Mouse (Mus musculus): ENCODE results near the gene Efna5. TPM values are rescaled to one million over a fixed set of nuclear protein-coding genes. Genes with fewer than 3 reads are reported as not detected.

Gene Efna5
- polyA plus RNA-seq, 1 experiment from 2014 or later, result 18.6 TPM

DNA sequence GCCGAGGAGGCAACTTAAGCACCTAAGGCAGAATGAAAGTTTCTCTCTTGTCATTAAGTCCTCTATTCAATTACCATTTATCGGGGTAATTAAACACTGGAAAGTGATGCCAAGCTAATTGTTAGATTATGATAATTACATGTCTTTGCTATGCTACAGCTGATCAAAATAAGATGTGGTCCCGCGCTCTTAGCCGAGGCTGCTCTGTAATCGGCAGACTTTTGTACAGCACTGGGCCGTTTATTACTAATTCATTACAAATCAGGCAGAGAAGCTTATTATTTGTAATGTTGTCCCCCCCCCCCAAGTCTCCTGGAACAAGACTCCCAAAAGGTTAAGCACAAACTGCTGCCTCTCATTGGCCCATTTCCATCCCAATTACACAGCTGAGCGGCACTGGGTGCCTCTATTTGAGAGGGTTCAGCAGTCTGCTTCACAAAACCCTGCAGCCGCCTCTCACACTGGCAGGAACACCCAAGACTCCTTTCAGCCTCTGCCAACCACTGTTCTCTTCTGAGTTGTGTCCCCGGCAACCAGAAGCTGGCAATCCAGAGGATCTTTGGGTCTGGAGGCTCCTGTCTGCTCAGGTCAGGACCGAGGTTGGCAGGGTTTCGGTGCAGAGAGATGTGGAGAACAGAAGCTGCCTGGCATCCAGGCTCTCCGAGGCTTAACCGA, 221.5 kb downstream of the Efna5 start:
- no peak for DNase-seq (ENCODE audit: low read depth, low spot score)
- CTCF ChIA-PET, result interaction anchor here (1.4 kb wide), 1 partner anchor 9 kb away, joined by 3 read pairs; no protein-coding TSS in a partner anchor
- POLR2A ChIA-PET, result no interaction called here
- in situ Hi-C loops (cut with MboI; ENCODE audit: low pct_unique_long_range_greater_than_20kb), result no loop called here
- no peak for TF ChIP-seq CTCF (IDR thresholded peaks at IDR 0.05)
- no peak for ATAC-seq
- no peaks in the 10 kb centered on the region for H3K27me3 ChIP-seq

DNA sequence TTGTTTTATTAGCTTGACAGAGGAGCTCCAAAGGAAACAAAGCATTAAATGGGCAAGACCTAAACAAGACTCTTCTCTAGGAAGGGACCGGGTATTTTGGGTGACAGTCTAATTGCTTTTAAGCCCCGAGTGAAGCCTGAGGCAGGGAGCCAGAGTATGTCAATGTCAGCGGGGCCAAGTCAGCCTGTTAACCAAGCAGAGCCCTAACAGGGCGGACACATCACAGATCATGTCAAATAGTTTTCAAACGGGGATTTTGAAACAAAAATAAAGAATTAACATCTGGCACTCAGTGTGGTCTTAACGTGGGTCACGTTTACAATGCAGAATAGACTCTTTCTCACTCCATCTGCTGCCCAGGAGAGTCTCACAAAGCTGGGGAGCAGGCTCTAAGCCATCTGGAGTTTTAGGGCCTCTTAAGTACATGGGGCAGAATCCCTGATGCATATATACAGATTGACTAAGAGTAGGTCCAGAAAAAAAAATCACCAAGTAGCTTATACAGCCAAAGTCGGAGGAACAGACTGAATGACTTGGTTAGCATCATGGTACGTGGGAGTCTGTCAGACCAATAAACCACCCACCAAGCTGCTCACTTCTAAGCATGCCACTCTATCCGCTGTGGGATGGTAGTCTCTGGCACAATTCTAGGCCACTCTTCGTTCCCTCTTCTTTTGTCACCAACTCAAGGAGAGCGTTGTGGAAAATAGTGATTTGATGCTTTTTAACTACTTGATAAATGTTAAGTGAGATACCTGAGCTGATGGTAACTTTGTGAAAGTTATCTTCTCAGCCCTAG, 223.1 kb downstream of the Efna5 start:
- no peak for TF ChIP-seq CTCF (IDR thresholded peaks at IDR 0.05)
- DNase-seq (ENCODE audit: low read depth, low spot score) (no peak), ATAC-seq (no peak)
- CTCF ChIA-PET, result interaction anchor here (0.8 kb wide), 1 partner anchor 11 kb away, joined by 3 read pairs; no protein-coding TSS in a partner anchor
- POLR2A ChIA-PET, result interaction anchor here (0.6 to 0.7 kb wide), 3 partner anchors 17 to 161 kb away, joined by 3 to 4 read pairs (median 4); no protein-coding TSS in a partner anchor
- in situ Hi-C loops (cut with MboI; ENCODE audit: low pct_unique_long_range_greater_than_20kb), result no loop called here
- H3K27me3 ChIP-seq, result no peaks in the 10 kb centered on the region

DNA sequence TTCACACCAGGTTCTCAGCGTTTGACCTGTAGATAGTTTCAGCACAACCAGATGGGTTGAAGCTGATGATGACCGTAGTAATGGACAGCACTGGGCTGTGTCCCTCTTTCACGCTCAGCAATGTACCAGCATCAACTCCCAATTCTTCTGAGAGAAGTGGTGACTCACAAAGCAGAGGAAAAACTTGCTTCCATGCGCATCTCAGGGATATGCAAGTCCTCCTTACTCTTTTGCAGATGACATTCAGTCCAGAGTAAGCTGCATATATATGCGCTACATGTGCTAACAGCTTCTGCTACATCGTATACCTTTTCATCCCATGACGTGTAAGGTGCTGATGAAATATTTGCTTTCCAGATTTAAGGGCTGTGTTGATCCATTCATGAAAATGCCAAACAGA, 224.1 kb downstream of the Efna5 start:
- in situ Hi-C loops (cut with MboI; ENCODE audit: low pct_unique_long_range_greater_than_20kb), result no loop called here
- POLR2A ChIA-PET, result no interaction called here

DNA sequence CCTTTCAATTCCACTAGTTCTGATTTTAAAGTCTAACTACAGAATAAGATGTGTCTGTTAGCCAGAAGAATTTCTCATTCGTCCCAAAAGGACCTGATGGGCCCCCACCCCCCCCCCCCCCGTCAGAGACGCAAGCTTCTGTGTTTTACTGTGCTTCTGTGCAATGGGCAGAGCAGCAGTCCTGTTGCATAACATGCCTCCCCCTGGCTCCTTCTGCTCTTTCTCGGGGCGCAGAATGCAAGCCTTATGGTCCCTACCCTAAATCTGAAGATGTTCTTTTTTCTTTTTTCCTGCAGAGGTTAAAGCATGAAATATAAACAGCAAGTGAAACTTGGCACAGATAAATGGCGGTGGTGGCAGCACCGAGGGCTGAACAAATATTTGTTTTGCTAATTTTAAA, 224.5 kb downstream of the Efna5 start:
- ChIA-PET CTCF (interaction anchor here (1.6 kb wide), 1 partner anchor 11 kb away, joined by 3 read pairs; no protein-coding TSS in a partner anchor), POLR2A (no interaction called here)
- H3K27me3 ChIP-seq, result no peaks in the 10 kb centered on the region
- in situ Hi-C loops (cut with MboI; ENCODE audit: low pct_unique_long_range_greater_than_20kb), result no loop called here
- no peak for TF ChIP-seq CTCF (IDR thresholded peaks at IDR 0.05)
- DNase-seq (ENCODE audit: low read depth, low spot score), result no peak
- ATAC-seq, result no peak

More for the DNA sequence above, 224.1 kb downstream of the Efna5 start:
- DNase-seq (ENCODE audit: low read depth, low spot score) (no peak), ATAC-seq (no peak)
- CTCF ChIA-PET, result interaction anchor here (1.6 kb wide), 1 partner anchor 10 kb away, joined by 3 read pairs; no protein-coding TSS in a partner anchor
- TF ChIP-seq CTCF (IDR thresholded peaks at IDR 0.05), result no peak
- H3K27me3 ChIP-seq, result no peaks in the 10 kb centered on the region

DNA sequence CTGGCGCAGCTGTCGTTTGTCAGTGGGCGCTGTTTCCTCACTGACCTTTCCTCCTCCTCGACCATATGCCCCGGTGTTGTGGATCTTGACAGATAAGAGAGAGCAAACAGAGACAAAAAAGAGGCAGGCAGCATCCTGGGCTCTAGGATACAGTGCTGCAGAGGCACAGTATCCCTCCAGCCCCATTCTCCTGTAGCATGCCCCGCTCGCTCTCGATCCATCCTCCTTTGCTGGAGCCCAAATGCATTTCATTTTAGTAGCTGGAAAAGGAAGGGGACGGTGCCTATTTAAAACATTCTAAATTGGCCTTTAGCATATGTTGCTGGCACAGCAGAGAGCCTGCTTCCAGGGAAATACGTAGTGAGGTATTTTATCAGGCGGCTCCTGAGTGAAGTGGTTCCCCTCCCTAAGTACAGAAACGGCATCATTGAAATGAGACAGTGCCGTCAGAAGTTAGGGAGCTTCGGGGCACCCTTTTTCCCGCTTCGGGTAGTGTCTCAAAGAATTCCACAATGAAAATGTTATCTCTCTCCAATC, 225.2 kb downstream of the Efna5 start:
- no peak for TF ChIP-seq CTCF (IDR thresholded peaks at IDR 0.05)
- in situ Hi-C loops (cut with MboI; ENCODE audit: low pct_unique_long_range_greater_than_20kb), result no loop called here
- CTCF ChIA-PET, result interaction anchor here (1.6 kb wide), 2 partner anchors 11 to 20 kb away, joined by 3 to 6 read pairs; no protein-coding TSS in a partner anchor

DNA sequence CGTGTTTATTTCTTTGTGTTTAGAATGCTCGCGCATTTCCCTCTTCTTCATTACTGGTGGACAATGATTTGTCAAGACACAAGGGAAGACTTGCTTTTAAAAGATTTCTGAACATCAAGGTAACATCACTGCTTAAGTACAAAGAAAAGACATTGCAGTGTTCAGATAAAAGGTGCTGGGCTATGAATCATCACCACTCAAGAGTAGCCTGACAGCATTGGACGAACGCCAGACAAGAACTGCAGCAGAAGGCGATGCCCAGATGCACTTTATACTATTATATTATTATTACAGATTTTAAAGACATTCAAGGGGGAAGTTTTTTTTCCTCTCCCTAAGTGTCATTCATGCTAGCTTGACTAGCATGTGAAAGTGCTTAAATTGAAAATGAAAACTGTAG, 228.7 kb downstream of the Efna5 start:
- TF ChIP-seq CTCF (IDR thresholded peaks at IDR 0.05), result no peak
- POLR2A ChIA-PET, result no interaction called here
- in situ Hi-C loops (cut with MboI; ENCODE audit: low pct_unique_long_range_greater_than_20kb), result no loop called here
- ATAC-seq (no peak), DNase-seq (ENCODE audit: low read depth, low spot score) (no peak)
- H3K27me3 ChIP-seq, result no peaks in the 10 kb centered on the region
- CTCF ChIA-PET, result no interaction called here

More for the DNA sequence above, 225.2 kb downstream of the Efna5 start:
- ATAC-seq (no peak), DNase-seq (ENCODE audit: low read depth, low spot score) (no peak)
- POLR2A ChIA-PET, result no interaction called here
- H3K27me3 ChIP-seq, result no peaks in the 10 kb centered on the region

DNA sequence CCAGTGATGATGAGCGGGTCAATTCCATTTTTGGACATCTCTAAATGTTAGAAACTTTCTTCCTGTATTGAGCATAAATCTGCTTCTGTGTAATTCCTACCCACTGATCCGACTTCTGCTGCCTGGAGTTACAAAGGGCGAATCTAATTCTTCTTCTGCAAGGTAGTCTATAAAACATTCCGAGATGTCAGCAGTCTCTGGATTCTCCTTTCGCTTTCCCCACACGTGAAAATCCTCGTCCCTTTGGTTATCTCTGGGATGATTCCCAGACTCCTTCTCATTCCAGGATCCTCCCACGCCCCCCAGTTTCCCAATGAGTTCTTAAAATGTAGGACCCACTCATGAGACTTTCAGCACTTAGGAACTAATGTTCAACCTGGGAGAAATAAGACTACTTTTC, 229.4 kb downstream of the Efna5 start:
- TF ChIP-seq CTCF (IDR thresholded peaks at IDR 0.05), result no peak
- POLR2A ChIA-PET, result interaction anchor here (0.6 kb wide), 1 partner anchor 343 kb away, joined by 3 read pairs; no protein-coding TSS in a partner anchor
- no peaks in the 10 kb centered on the region for H3K27me3 ChIP-seq
- DNase-seq (ENCODE audit: low read depth, low spot score) (no peak), ATAC-seq (no peak)
- CTCF ChIA-PET, result no interaction called here
- in situ Hi-C loops (cut with MboI; ENCODE audit: low pct_unique_long_range_greater_than_20kb), result no loop called here

DNA sequence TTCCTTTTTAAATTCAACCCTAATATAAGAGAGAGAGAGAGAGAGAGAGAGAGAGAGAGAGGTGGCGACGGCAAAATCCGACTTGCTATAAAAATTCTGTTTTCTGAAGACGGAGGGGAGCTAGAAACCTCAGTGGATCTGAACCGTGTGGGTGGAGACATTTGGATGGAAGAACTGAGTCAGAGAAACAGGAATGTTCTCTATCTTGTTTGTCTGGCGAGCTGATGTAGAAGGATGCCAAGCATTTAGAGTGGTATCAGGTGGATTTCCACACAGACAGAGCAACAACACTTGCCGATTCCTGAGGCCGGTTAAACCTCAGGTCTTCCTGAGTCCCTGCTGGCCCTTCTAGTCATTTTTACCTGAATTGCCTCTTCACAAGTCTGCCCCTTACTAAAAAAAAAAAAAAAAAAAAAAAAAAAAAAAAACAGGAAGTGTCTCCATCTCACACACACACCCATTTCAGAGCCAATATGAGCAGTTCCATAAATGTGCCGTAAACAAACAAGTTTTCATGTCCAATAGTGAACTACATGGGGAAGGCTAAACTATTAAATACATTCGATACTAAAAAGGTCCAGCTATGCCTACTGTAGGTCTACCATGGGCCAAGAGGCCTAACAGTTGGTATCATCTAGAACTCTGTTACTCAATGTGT, 231.7 kb downstream of the Efna5 start:
- in situ Hi-C loops (cut with MboI; ENCODE audit: low pct_unique_long_range_greater_than_20kb), result no loop called here
- no peak for DNase-seq (ENCODE audit: low read depth, low spot score)
- no peak for TF ChIP-seq CTCF (IDR thresholded peaks at IDR 0.05)
- ChIA-PET CTCF (interaction anchor here (1.0 kb wide), 1 partner anchor 10 kb away, joined by 3 read pairs; no protein-coding TSS in a partner anchor), POLR2A (no interaction called here)
- H3K27me3 ChIP-seq, result no peaks in the 10 kb centered on the region
- no peak for ATAC-seq

DNA sequence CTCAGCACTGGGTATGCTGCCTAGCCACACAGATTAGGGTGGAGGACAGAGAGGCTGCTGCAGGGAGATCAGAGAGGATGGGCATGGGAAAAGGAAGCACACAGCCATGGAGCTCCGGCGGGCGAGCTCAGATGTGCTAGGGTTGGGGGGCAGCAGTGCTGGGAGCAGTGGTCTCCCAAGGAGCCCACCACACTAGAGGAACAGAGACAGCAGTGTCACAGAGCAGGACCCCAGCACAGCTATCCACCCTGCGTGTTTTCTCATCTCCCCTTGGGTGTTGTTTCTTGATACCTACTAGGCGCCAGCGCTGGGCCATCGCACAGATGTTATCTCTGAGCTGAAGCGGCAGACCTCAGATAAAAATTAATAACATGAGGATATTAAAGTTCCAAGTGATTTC, 234.3 kb downstream of the Efna5 start:
- ChIA-PET POLR2A (interaction anchor here (0.6 kb wide), 1 partner anchor 72 kb away, joined by 3 read pairs; no protein-coding TSS in a partner anchor), CTCF (interaction anchor here (1.5 kb wide), 1 partner anchor 9 kb away, joined by 3 read pairs; no protein-coding TSS in a partner anchor)
- ATAC-seq, result no peak
- DNase-seq (ENCODE audit: low read depth, low spot score), result no peak
- no peaks in the 10 kb centered on the region for H3K27me3 ChIP-seq
- no peak for TF ChIP-seq CTCF (IDR thresholded peaks at IDR 0.05)
- in situ Hi-C loops (cut with MboI; ENCODE audit: low pct_unique_long_range_greater_than_20kb), result no loop called here

DNA sequence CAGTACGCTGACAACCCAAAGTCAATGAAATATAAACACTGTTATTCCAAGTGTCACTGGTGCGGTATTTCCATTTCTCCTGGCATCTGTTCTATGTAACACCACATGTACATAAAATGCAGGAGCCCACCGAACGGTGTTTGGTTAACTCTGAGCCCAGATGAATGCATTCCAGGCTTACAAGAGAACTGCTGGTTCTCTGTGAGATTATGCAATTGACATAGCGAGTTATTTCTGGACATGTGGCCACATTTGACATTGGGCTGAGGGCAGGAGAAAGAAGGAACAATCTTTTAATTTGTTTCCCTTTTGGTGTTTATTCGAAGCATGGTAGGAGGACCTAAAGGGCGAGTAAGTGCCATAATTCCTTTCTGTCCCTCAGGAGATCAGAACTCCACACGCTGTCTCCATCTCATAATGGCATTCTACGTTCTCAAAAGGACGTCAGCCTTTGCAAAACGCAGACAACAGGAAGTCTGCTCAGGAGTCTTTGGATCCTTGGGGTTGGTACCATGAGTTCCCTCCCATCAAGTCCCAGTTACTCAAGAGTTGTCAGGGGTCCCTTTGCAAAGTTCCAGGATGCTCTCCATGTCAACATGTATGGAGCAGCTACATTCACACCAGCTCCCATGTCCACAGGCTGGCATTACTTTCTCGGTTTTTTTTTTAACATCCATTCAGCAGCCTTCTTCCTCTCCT, 238.5 kb downstream of the Efna5 start:
- CTCF ChIA-PET, result no interaction called here
- in situ Hi-C loops (cut with MboI; ENCODE audit: low pct_unique_long_range_greater_than_20kb), result no loop called here
- TF ChIP-seq CTCF (IDR thresholded peaks at IDR 0.05), result no peak
- ATAC-seq (no peak), DNase-seq (ENCODE audit: low read depth, low spot score) (no peak)
- POLR2A ChIA-PET, result no interaction called here
- no peaks in the 10 kb centered on the region for H3K27me3 ChIP-seq
